Mouse (Mus musculus): ENCODE data around the gene Hoxc8.

Gene Hoxc8

GRCm38 (mm10) chr15:102984925-102985324 is 5.5 kb upstream of the Hoxc8 start:
- no peak for DNase-seq

- peak; percentile 92 to 95 for DNase-seq
These were observed 3.1 kb upstream of the Hoxc8 start for GRCm38 (mm10) chr15:102987124-102987833.

GRCm38 (mm10) chr15:102988078-102988477 is 2.3 kb upstream of the Hoxc8 start:
- DNase-seq = no peak

GRCm38 (mm10) chr15:102991782-102992181 is 1.4 kb downstream of the Hoxc8 start:
- no peak for DNase-seq

- no peak for DNase-seq
These were observed 1.8 kb downstream of the Hoxc8 start for GRCm38 (mm10) chr15:102992206-102992605.

- no peak for DNase-seq
These were observed 2.5 kb downstream of the Hoxc8 start for GRCm38 (mm10) chr15:102992863-102993262.

- DNase-seq = no peak
These were observed 6.1 kb downstream of the Hoxc8 start for GRCm38 (mm10) chr15:102996548-102996947.

- no peak for DNase-seq
These were observed 7.0 kb downstream of the Hoxc8 start for GRCm38 (mm10) chr15:102997431-102997830.

GRCm38 (mm10) chr15:102997939-102998355 is 7.5 kb downstream of the Hoxc8 start, which contains the start of gene Hoxc6:
Hoxc6 (plus strand) TSS chr15:102998257.
- DNase-seq = no peak

GRCm38 (mm10) chr15:102998608-102999182 is 8.3 kb downstream of the Hoxc8 start:
- DNase-seq = no peak

- peak; percentile 54 to 69 for DNase-seq
These were observed 8.9 kb downstream of the Hoxc8 start for GRCm38 (mm10) chr15:102999183-102999831.

- DNase-seq = no peak
These were observed 9.5 kb downstream of the Hoxc8 start for GRCm38 (mm10) chr15:102999955-103000354.

- DNase-seq = no peak
These were observed 10.1 kb downstream of the Hoxc8 start for GRCm38 (mm10) chr15:103000501-103000901.

GRCm38 (mm10) chr15:103001370-103001769 is 11.0 kb downstream of the Hoxc8 start:
- no peak for DNase-seq

- DNase-seq = no peak
These were observed 11.7 kb downstream of the Hoxc8 start for GRCm38 (mm10) chr15:103002156-103002555.

- DNase-seq = no peak
These were observed 12.5 kb downstream of the Hoxc8 start for GRCm38 (mm10) chr15:103002821-103003448.

- no peak for DNase-seq
These were observed 14.9 kb downstream of the Hoxc8 start for GRCm38 (mm10) chr15:103005308-103005707.

GRCm38 (mm10) chr15:103005797-103006196 is 15.4 kb downstream of the Hoxc8 start:
- DNase-seq = no peak

GRCm38 (mm10) chr15:103006326-103006725 is 15.9 kb downstream of the Hoxc8 start:
- DNase-seq = no peak

GRCm38 (mm10) chr15:103009265-103010111 is 19.1 kb downstream of the Hoxc8 start:
- DNase-seq = no peak

GRCm38 (mm10) chr15:103010112-103010846 is 19.9 kb downstream of the Hoxc8 start:
- DNase-seq = no peak
